Mouse (Mus musculus): ENCODE measurements around the gene Metrnl.

GRCm38 (mm10) chr11:121655807-121656511 lies 45.4 kb upstream of the Metrnl start:
- TF ChIP-seq CTCF (IDR thresholded peaks at IDR 0.05; ENCODE audit: low read depth) (no peak), EP300 (optimal IDR thresholded peaks at IDR 0.05) (no peak)

Data from stomach, postnatal 0 days (tissue).